Mouse (Mus musculus): ENCODE measurements around the gene Cyb5d1. TPM values are rescaled to one million over a fixed set of nuclear protein-coding genes. Genes with fewer than 3 reads are reported as not detected.

Cyb5d1 gene
- polyA plus RNA-seq, 1 experiment from 2014 or later, result 24.2 TPM

DNA sequence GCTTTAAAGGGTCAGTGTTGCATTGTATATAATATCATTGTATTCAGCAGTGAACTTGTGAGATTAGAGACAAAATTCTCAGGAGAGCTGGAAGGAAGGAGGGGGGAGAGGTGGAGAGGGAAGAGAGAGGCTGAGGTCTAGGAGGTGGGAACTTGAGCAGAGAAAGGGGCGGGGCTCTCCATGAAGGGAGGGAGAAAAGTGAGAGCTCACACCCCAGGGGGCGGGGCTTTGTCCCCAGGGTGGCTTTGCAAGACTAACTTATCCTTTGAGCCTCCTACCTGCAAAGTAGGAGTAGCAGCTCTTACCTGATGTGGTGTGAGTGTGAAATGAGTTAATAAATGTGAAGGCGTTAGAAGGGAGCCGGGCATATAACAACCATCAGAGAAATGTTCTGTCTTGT lies 33.3 kb upstream of the Cyb5d1 start:
- no peaks in the 10 kb centered on the region for H3K27me3 ChIP-seq (replicated peaks; ENCODE audit: control insufficient read depth, insufficient read depth, low read length)
- H3K4me2 ChIP-seq (ENCODE audit: low read depth, low read length), result no peak overlapping the region
- H3K4me1 ChIP-seq (ENCODE audit: control insufficient read depth, insufficient read depth, low read length), result 0 out of 2 replicates have a peak, but pooled peaks cover 10% of the 10 kb centered on the region
- ATAC-seq (ENCODE audit: low read depth) (peak; percentile 20; the same call in 1 of the 2 replicates), DNase-seq (ENCODE audit: low spot score) (peak; percentile 91)
- no peaks in the 10 kb centered on the region for H3K9me3 ChIP-seq (ENCODE audit: control insufficient read depth, low read length)
- H3K4me3 ChIP-seq (ENCODE audit: low read depth, low read length), result no peak overlapping the region
- H3K27ac ChIP-seq (replicated peaks; ENCODE audit: low read depth, low read length), result 0 out of 2 replicates have a peak overlapping the region, but pooled peaks have one; percentile 19
- no peak overlapping the region for H3K9ac ChIP-seq (ENCODE audit: low read depth, low read length)
- 19% methylated on average over 4 of the region's 4 CpGs for WGBS
- H3K36me3 ChIP-seq (ENCODE audit: control insufficient read depth, insufficient read depth, low read length), result no peaks in the 10 kb centered on the region

DNA sequence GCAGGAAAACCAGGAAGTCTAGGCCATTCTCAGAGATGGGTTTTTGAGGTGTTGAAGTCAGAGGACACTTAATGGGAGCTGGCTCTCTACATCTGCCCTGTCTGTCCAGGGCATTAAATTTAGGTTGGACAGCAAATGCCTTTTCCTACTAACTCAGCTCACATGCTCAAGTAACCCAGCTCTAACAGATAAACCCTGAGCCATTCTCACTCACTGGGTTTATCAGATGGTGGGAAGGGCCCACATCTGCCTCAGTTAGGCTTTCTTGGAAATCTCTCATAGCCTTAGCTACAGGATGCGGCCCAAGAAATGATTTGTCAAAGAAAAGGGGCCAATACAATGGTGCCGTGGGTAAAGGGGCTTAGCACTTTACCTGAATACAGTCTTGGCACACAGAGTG lies 30.8 kb upstream of the Cyb5d1 start:
- ATAC-seq (ENCODE audit: low read depth) (no peak), DNase-seq (ENCODE audit: low spot score) (no peak)
- H3K9ac ChIP-seq (ENCODE audit: low read depth, low read length), result no peak overlapping the region
- H3K9me3 ChIP-seq (ENCODE audit: control insufficient read depth, low read length), result no peaks in the 10 kb centered on the region
- 79% methylated on average over 2 of the region's 2 CpGs for WGBS
- no peak overlapping the region for H3K4me3 ChIP-seq (ENCODE audit: low read depth, low read length)
- no peak overlapping the region for H3K27ac ChIP-seq (replicated peaks; ENCODE audit: low read depth, low read length)
- H3K36me3 ChIP-seq (ENCODE audit: control insufficient read depth, insufficient read depth, low read length), result no peaks in the 10 kb centered on the region
- H3K4me1 ChIP-seq (ENCODE audit: control insufficient read depth, insufficient read depth, low read length), result peaks cover 7% of the 10 kb centered on the region; the same call in 1 of the 2 replicates
- H3K4me2 ChIP-seq (ENCODE audit: low read depth, low read length), result no peak overlapping the region
- H3K27me3 ChIP-seq (replicated peaks; ENCODE audit: control insufficient read depth, insufficient read depth, low read length), result peaks cover 17% of the 10 kb centered on the region

DNA sequence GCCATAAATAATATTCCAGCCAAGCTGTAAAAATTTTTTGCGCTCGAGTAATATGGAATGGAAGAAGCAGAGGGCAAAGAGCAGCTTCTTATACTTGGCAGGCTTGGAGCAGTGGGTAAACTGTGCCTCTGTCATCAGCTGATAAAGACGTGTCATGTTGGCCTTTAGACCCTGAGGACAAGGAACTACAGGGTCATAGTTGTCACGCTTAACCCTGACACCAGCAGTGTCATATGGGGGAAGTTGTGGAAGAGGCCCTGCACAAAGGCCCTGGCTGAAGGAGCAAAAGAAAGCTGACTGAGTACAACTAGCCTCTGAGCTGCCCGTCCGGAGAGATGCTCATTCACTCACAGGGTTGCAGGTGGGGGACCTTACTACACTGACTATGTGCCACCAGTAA lies 28.5 kb upstream of the Cyb5d1 start:
- WGBS, result 70% methylated on average over 6 of the region's 6 CpGs
- Histone ChIP-seq H3K4me2 (ENCODE audit: low read depth, low read length) (no peak overlapping the region), H3K4me3 (ENCODE audit: low read depth, low read length) (no peak overlapping the region), H3K9ac (ENCODE audit: low read depth, low read length) (no peak overlapping the region), H3K36me3 (ENCODE audit: control insufficient read depth, insufficient read depth, low read length) (no peaks in the 10 kb centered on the region), H3K27me3 (replicated peaks; ENCODE audit: control insufficient read depth, insufficient read depth, low read length) (peaks cover 23% of the 10 kb centered on the region), H3K4me1 (ENCODE audit: control insufficient read depth, insufficient read depth, low read length) (peaks cover 14% of the 10 kb centered on the region; the same call in 1 of the 2 replicates), H3K9me3 (ENCODE audit: control insufficient read depth, low read length) (no peaks in the 10 kb centered on the region), H3K27ac (replicated peaks; ENCODE audit: low read depth, low read length) (no peak overlapping the region)
- no peak for DNase-seq (ENCODE audit: low spot score)
- no peak for ATAC-seq (ENCODE audit: low read depth)

DNA sequence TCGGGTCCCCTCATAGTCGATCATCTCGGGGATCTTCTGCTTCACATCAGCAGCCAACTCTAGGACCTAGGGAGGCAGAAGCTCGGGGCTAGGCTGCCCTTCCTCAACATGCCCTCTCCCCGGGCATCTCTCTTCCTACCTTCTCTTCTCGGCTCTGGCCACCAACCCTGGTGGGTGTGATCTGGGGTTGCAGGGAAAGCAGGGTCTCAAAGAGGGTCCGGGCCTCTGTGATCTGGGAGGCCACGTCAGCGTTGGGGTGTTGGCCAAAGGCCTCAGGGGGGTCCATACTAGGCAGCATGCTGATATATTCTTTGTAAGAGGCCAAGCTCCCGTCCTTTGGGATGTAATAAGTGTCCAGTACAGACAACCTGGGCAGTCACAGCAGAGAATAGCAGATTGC lies 27.4 kb upstream of the Cyb5d1 start:
- Histone ChIP-seq H3K27me3 (replicated peaks; ENCODE audit: control insufficient read depth, insufficient read depth, low read length) (peaks cover 23% of the 10 kb centered on the region), H3K9ac (ENCODE audit: low read depth, low read length) (no peak overlapping the region), H3K4me2 (ENCODE audit: low read depth, low read length) (no peak overlapping the region), H3K4me3 (ENCODE audit: low read depth, low read length) (no peak overlapping the region), H3K27ac (replicated peaks; ENCODE audit: low read depth, low read length) (no peak overlapping the region), H3K9me3 (ENCODE audit: control insufficient read depth, low read length) (no peaks in the 10 kb centered on the region), H3K36me3 (ENCODE audit: control insufficient read depth, insufficient read depth, low read length) (no peaks in the 10 kb centered on the region), H3K4me1 (ENCODE audit: control insufficient read depth, insufficient read depth, low read length) (peaks cover 12% of the 10 kb centered on the region; the same call in 1 of the 2 replicates)
- DNase-seq (ENCODE audit: low spot score) (no peak), ATAC-seq (ENCODE audit: low read depth) (no peak)
- WGBS, result 90% methylated on average over 10 of the region's 10 CpGs

DNA sequence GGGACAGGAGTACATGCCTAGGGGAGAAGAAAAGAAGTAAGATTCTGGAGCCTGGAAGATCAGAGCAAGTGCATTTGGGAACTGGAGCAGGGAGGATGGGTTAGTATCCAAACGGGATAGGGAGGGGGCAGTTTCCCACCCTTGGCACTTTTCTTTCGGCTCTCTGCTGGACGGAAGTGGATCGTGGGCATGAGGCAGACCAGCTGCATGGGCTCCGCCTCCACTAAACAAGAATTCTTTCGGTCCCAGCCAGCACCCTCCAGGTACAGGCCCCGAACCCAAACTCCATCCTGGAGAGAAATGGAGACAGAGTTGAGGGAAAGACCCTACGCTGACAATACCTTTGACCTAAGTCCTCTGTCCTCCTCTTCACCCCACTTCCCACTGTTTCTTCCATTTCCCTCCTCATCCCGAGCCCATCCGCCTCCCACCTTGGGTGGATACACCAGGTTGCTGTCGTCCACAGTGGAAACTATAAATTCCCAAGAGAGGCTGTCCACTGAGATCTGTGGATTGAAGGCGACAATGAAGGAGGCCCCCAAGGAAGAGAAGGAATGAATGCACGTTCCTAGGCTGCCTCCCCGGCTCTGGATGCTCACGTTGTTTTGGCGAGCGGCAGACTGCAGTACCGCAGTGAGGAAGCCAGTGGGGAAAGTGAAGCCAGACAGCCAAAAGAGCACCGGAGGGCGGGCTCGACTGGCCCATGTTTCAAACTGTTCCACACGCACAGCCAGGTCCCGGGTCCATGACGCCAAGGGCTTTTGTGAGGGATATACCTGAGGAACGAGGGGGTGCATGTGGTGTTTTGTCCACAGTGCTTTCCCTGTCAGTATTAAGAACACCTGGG lies 25.9 kb upstream of the Cyb5d1 start:
- H3K9me3 ChIP-seq (ENCODE audit: control insufficient read depth, low read length), result no peaks in the 10 kb centered on the region
- H3K36me3 ChIP-seq (ENCODE audit: control insufficient read depth, insufficient read depth, low read length), result no peaks in the 10 kb centered on the region
- H3K4me1 ChIP-seq (ENCODE audit: control insufficient read depth, insufficient read depth, low read length), result peaks cover 20% of the 10 kb centered on the region; the same call in 1 of the 2 replicates
- peak overlapping the region; percentile 92 for H3K4me2 ChIP-seq (ENCODE audit: low read depth, low read length)
- no peak overlapping the region for H3K27ac ChIP-seq (replicated peaks; ENCODE audit: low read depth, low read length)
- H3K4me3 ChIP-seq (ENCODE audit: low read depth, low read length), result peak overlapping the region; percentile 77; the same call in 1 of the 2 replicates
- ATAC-seq (ENCODE audit: low read depth), result no peak
- H3K9ac ChIP-seq (ENCODE audit: low read depth, low read length), result no peak overlapping the region; the same call in 1 of the 2 replicates
- peaks cover 23% of the 10 kb centered on the region for H3K27me3 ChIP-seq (replicated peaks; ENCODE audit: control insufficient read depth, insufficient read depth, low read length)
- 13% methylated on average over 25 of the region's 25 CpGs for WGBS
- DNase-seq (ENCODE audit: low spot score), result no peak

DNA sequence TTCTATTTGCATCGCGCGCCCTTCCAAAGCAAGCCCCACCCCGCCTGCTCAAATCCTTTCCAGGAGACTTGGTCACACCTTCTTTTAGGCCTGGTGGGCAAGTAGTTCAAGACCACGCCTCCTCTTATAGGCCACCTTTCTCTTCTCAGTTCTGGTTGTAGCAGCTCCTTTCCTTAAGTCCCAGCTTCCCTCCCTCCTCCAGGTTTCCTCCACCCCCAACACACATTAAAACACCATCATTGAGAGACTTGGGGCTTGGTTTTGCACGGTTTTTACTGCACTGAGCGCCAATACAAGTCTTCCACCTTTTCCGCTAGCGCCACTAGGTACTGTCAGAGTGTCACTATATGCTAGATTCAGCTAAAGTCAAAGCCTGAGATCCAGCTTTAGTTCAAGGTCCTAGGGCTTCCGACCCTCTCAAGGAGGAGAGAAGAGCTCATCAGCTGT lies 25.1 kb upstream of the Cyb5d1 start:
- DNase-seq (ENCODE audit: low spot score), result no peak
- WGBS, result 12% methylated on average over 10 of the region's 10 CpGs
- Histone ChIP-seq H3K4me1 (ENCODE audit: control insufficient read depth, insufficient read depth, low read length) (peaks cover 20% of the 10 kb centered on the region; the same call in 1 of the 2 replicates), H3K4me2 (ENCODE audit: low read depth, low read length) (peak overlapping the region; percentile 92), H3K36me3 (ENCODE audit: control insufficient read depth, insufficient read depth, low read length) (no peaks in the 10 kb centered on the region), H3K4me3 (ENCODE audit: low read depth, low read length) (peak overlapping the region; percentile 77), H3K27ac (replicated peaks; ENCODE audit: low read depth, low read length) (no peak overlapping the region), H3K9me3 (ENCODE audit: control insufficient read depth, low read length) (no peaks in the 10 kb centered on the region), H3K9ac (ENCODE audit: low read depth, low read length) (peak overlapping the region; percentile 57; the same call in 1 of the 2 replicates), H3K27me3 (replicated peaks; ENCODE audit: control insufficient read depth, insufficient read depth, low read length) (peaks cover 23% of the 10 kb centered on the region)
- no peak for ATAC-seq (ENCODE audit: low read depth)

DNA sequence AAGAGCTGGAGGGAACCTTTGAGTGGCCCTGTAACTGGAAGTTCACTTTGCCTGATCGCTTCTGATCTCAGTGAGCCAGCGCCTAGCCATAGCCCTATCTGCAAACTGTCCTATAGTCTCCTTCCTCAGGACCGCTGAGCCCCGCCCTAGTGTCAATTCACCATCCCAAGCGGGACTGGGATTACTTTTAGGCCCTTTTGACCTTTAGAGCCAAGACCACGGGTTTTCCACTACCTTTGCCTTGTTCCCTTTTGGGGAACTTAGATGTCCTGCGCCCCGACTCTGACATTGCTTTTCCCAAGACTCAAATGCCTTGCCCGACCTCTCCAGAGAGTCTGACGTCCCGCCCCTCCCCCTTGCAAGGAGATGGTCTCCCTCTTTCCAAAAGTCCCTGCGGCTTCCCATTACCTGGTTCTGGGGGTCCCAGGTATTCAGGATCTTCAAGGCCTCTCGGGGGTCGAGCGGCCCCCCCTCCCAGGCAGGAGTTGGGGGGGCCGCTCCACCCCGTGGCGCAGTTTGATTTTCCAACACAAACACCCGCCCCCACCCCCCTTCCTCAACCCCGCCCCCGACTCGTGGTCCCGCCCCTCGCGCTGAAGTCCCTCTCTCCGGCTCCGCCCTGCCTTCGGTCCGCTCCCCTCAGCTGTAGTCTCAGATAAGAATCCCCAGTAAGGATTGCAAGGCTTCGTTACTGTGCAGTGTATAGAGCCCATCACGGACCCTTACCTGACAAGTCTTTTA lies 24.6 kb upstream of the Cyb5d1 start:
- ATAC-seq (ENCODE audit: low read depth), result no peak

DNA sequence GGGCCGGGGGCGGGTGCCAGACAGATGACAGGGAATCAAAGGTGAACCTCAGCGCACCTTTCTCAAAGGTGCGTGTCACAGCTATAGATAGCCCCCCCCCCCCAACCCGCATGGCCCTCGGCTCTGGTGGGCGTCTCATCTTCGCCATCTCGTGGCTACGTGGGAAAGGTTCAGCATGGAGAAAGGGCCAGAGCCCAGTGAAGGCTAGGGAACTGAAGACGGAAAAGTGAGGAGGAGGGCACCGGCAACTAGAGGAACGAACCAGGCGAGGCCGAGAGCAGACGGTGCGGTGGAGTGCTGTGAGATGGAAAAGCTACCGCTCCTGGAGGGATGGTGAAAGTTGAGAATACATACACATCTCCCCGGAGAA lies 24.0 kb upstream of the Cyb5d1 start:
- DNase-seq (ENCODE audit: low spot score), result peak; percentile 49
- under 1% methylated on average over 19 of the region's 19 CpGs for whole genome bisulfite sequencing

More for the DNA sequence above, 24.6 kb upstream of the Cyb5d1 start:
- Histone ChIP-seq H3K9me3 (ENCODE audit: control insufficient read depth, low read length) (no peaks in the 10 kb centered on the region), H3K4me3 (ENCODE audit: low read depth, low read length) (peak overlapping the region; percentile 77), H3K27ac (replicated peaks; ENCODE audit: low read depth, low read length) (peak overlapping the region; percentile 73), H3K9ac (ENCODE audit: low read depth, low read length) (peak overlapping the region; percentile 57), H3K4me2 (ENCODE audit: low read depth, low read length) (peak overlapping the region; percentile 92), H3K27me3 (replicated peaks; ENCODE audit: control insufficient read depth, insufficient read depth, low read length) (peaks cover 23% of the 10 kb centered on the region), H3K36me3 (ENCODE audit: control insufficient read depth, insufficient read depth, low read length) (no peaks in the 10 kb centered on the region), H3K4me1 (ENCODE audit: control insufficient read depth, insufficient read depth, low read length) (peaks cover 22% of the 10 kb centered on the region)
- DNase-seq (ENCODE audit: low spot score), result no peak
- under 1% methylated on average over 27 of the region's 31 CpGs for WGBS

More for the DNA sequence above, 24.0 kb upstream of the Cyb5d1 start:
- ATAC-seq (ENCODE audit: low read depth), result no peak
- peak overlapping the region; percentile 57 for H3K9ac ChIP-seq (ENCODE audit: low read depth, low read length)
- no peaks in the 10 kb centered on the region for H3K9me3 ChIP-seq (ENCODE audit: control insufficient read depth, low read length)
- peak overlapping the region; percentile 92 for H3K4me2 ChIP-seq (ENCODE audit: low read depth, low read length)
- no peaks in the 10 kb centered on the region for H3K36me3 ChIP-seq (ENCODE audit: control insufficient read depth, insufficient read depth, low read length)
- H3K27me3 ChIP-seq (replicated peaks; ENCODE audit: control insufficient read depth, insufficient read depth, low read length), result peaks cover 23% of the 10 kb centered on the region
- H3K4me1 ChIP-seq (ENCODE audit: control insufficient read depth, insufficient read depth, low read length), result peaks cover 28% of the 10 kb centered on the region
- H3K27ac ChIP-seq (replicated peaks; ENCODE audit: low read depth, low read length), result peak overlapping the region; percentile 73
- H3K4me3 ChIP-seq (ENCODE audit: low read depth, low read length), result peak overlapping the region; percentile 77

Measured in embryonic facial prominence, embryonic 14.5 days (tissue).